Mouse (Mus musculus): ENCODE measurements around the gene Havcr1. TPM values are rescaled to one million over a fixed set of nuclear protein-coding genes. Genes with fewer than 3 reads are reported as not detected.

Havcr1 gene
- total RNA-seq (2023): under 1 TPM in 1 of 2 experiments, not detected in 1; 0.24 TPM

DNA sequence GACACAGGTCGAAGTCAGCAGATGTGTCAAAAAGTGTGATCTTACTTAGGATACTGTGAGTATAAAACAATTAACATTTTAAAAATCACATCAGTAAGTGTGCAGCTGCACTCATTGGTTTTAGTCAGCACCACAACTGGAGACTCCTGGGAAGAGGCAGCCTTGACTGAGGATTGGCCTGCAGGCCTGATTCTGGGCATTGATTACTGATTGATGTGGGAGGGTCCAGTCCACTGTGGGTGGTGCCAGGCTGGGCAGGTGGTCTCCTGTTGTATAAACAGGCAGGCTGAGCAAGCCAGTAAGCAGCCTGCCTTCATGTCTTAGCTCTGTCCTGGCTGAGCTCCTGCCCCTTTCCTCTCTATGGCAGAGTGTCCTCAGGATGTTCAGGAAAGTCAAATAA is at the start of gene Havcr1:
TSS of gene Havcr1 (plus strand) at position 5 of the 400 bp plus-strand sequence.

GRCm38 (mm10) chr11:46706664-46707356 is 28.1 kb upstream of the Havcr1 start, which contains the start of gene Timd2:
TSS of gene Timd2 (minus strand) at chr11:46707061.

DNA sequence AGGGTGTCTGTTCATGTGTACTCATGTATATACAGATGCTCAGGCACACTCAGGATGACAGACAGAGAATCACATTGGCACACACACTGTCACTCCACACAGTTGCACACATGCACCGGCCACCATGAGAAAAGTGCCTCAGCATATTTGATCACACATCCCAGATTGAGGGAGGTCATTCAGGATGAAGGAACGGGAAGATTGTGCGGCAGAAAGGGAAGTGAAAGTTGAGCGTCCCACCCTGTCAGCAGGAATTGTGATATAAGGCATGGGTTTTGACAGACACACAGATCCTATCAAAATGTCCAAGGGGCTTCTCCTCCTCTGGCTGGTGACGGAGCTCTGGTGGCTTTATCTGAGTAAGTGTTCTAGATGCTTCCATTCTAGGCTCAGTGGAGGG is 75.6 kb downstream of the Havcr1 start, which contains the start of gene Timd4:
TSS of gene Timd4 (plus strand) at position 290 of the 400 bp plus-strand sequence.

Other genes with a start within 250 kb of the Havcr1 start
- gene Gm12169, start 210.9 kb upstream of the Havcr1 start, total RNA-seq (2023): not detected
- gene BC053393, start 163.5 kb upstream of the Havcr1 start, total RNA-seq (2023): not detected
- gene Dppa1, start 105.8 kb upstream of the Havcr1 start, total RNA-seq (2023): not detected
- not detected for gene Timd2, start 28.0 kb upstream of the Havcr1 start, total RNA-seq (2023)
- under 1 TPM in 1 of 2 experiments, not detected in 1; 0.16 TPM for gene Timd4, start 75.7 kb downstream of the Havcr1 start, total RNA-seq (2023)

Measured in neutrophil, adult 59 days (primary cell).